Mouse (Mus musculus) frontal cortex, postnatal 14 days (tissue): ENCODE results near the gene Gch1.

ENCODE experiments used
- DNase-seq, 2 experiments: peaks; one replicate each; pipeline ENCODE4 v3.0.0; 2022; ENCODE audit warnings: low spot score in 2 of 2

Gene Gch1

DNA sequence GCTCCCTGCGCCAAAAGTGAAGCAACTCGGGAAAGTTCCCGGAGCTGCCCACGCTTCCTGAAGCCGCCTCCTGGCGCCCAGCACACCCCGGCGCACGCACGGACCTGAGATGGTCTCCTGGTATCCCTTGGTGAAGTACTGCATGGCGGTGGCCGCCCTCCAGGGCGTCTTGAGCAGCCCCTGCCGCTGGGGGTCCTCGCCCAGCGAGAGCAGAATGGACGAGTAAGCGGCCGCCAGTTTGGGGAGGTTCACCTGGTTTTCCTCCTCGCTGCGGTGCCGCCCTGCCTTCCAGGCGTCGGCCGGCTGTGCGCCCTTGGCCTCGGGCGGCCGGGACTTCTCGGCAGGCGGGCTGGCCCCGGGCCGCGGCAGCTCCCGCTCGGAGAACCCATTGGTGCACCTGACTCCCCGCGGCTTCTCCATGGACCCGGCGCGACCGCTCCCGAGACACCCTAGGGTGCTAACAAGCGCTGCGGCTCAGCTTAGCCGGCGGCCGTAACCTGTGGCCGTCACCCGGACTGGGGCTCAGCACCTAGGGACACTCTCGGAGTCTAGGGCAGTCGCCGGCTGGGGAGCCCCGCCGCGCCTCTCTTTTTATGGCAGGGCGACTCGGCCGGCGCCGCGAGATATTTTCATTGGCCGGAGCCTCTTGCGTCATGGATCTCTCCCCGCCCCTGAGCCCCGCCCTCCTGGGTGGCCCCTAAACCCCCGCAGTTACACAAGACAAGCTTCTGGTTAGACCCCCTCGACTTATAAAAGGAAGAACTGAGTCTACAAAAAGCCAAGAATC is at the start of gene Gch1:
Gch1 (minus strand) TSS at position 566 of the 787 bp plus-strand sequence.
- peak; percentile 9 to 62 for DNase-seq

DNA sequence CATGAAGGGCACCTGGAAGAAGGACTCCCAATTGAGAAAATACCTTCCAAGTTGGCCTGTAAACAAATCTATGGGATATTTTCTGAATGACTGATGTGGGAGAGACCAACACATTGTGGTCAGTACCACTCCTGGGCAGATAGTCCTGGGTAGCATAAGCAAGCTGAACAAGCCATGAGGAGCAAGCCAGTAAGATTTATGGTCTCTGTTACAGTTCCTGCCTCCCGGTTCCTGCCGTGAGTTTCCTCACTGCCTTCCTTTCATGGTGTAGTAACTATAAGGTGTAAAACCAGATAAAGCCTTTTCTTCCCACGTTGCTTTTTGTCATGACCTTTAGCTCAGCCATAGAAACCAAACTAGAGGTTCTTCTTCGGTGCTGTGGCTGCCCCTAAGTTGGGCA is 48.1 kb upstream of the Gch1 start:
- DNase-seq, result no peak

DNA sequence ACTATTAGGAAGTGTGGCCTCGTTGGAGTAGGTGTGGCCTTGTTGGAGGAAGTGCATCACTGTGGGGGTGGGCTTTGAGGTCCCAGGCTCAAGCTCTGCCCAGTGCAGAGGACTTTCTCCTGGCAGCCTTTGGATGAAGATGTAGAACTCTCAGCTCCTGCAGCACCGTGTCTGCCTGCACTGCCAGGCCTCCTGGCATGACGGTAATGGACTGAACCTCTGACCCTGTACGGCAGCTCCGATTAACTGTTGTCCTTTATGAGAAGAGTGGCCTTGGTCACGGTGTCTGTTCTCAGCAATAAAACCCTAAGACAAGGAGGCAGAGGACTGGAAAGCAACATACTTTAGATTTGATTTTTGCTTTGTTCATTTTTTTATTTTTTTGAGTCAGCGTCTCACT is 47.3 kb upstream of the Gch1 start:
- no peak for DNase-seq

DNA sequence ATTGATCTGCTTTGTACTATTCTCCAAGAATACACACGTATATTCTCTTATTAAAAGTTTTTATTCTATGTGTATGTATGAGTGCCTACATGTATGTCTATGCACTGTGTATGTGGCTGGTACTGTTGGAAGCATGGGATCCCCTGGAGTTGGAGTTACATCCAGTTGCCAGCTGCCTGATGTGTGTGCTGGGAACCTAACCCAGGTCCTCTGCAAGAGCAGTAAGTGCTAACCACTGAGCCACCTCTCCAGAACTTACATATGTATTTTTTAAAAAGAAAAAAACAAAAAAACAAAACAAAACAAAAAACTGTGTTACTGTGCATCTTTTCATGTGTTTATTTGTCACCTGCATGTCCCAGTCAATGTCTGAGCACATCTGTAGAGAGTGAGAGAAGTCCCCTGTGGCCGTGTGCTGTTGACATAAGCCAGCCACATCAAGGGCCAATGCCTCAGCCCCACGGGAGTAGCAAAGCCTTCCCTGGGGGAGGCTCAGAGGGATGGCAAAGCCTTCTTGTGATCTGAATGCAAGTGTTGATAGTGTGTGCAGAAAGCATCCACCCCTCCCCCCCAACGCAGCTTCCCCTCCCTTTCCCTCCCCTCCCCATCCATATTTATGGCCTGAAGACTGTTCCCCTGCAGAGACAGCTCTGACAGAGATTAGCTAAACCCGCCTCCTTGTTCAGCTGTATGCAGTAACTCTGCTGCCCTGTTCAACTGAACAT is 45.5 kb upstream of the Gch1 start:
- no peak for DNase-seq

DNA sequence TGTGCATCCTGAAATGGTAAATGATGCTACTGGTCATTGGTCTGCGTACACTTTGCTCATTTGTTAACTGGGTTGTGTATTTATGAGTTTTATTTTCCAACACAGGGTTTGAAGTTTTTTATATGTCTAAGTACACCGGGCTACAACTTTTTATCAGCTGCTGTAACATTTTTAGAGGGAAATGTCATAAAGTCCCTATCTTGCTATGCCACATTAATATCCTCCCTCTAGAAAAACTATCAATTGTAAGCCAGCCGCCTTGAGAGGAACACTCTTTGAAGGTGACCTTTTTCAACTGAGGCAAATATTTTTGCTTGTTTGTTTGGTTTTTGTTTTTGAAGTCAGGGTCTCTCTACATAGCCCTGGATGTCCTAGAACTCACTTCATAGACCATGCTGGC is 44.8 kb upstream of the Gch1 start:
- DNase-seq, result no peak

DNA sequence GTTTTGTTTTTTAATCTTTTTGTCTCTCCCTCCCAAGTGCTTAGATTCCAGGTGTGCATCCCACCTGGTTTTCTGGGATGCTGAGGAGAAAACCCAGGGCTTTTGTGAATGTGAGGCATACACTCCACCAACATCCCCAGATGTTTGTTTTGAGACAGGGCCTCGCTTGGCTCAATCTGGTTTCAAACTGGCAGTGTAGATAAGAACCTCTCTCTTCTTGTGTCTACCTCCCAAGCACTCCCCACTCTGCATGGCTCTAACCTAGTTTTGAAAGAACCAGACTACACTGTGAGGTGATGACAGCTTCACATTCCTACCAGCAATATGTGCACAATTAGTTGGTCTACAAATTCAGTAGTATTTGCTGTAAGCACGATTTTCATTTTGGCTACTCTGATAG is 44.4 kb upstream of the Gch1 start:
- DNase-seq, result no peak

DNA sequence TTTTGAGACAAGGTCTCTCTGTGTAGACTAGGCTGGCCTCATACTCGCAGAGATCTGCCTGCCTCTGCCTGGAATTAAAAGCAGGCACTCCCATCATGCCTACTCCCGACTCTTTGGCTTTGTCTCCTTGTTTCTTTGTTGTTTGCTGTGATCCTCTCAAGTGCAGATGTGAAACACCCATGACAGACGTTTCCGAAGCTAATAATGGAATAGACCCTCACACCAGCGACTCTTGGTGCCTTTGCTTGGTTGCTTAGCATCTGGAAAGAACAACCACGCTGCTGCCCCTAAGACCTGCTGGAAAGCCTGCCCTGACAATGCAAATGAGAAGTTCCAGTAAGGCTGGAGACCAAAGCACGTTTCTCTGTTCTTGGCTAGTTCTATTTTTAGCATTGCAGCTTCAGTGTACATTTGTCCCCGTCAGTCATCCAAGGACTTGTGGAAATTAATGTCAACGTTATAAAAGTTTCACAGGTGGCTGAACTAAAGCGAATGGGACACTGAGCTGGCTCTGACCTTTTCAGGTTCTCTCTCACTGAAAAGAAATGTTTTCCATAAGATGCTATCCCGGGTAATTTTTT is 40.7 kb upstream of the Gch1 start:
- no peak for DNase-seq

DNA sequence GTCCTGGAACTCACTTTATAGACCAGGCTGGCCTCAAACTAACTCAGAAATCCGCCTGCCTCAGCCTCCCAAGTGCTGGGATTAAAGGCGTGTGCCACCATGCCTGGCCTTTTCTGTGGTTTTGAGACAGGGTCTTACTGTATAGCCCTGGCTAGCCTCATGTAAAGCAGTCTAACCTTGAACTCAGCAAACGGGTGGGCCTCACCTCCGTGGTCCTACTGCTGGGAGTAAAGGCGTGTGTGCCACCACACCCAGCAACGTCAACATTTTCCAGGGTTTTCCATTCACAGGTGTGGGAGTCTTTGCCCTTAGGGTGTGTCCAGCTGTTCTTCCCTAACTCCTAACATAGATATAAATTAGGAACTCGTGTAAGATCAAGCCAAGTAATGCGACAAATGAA is 36.7 kb upstream of the Gch1 start:
- DNase-seq, result no peak

DNA sequence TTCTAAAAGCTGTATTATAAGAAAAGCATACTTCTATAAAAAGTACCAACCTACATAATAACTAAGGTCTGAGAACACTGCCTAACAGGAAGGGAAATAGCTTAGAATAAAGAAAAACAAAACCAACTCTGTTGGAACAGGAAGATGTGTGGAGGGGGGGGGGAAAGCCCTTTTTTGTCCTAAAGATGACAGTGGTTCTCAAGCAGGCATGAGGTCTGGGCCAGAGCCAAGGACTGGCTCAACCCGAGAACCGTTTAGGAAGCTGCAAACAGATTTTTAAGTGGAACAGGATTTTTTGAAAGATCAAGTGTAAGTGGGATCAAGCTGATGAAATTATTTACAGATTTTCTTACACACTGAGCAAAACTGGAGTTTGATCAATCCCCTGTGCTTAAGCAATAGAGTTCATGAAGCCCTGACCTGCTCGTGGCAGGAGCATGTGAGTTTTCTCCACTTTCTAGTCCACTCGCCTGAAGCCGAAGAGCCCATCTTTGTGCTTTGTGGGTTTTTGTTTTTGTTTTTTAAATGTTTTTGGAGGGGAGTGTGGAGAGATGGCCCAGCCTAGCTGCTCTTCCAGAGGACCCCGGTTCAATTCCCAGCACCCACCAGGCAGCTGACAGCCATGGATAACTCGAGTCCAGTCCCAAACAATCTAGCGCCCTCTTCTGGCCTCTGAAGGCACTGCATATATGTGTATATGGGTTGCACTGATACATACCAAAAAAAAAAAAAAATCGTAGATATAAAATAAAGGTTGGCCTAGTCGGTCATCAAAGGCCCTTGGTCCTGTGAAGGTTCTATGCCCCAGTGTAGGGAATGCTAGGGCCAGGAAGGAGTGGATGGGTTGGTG is 35.5 kb upstream of the Gch1 start:
- DNase-seq, result no peak

DNA sequence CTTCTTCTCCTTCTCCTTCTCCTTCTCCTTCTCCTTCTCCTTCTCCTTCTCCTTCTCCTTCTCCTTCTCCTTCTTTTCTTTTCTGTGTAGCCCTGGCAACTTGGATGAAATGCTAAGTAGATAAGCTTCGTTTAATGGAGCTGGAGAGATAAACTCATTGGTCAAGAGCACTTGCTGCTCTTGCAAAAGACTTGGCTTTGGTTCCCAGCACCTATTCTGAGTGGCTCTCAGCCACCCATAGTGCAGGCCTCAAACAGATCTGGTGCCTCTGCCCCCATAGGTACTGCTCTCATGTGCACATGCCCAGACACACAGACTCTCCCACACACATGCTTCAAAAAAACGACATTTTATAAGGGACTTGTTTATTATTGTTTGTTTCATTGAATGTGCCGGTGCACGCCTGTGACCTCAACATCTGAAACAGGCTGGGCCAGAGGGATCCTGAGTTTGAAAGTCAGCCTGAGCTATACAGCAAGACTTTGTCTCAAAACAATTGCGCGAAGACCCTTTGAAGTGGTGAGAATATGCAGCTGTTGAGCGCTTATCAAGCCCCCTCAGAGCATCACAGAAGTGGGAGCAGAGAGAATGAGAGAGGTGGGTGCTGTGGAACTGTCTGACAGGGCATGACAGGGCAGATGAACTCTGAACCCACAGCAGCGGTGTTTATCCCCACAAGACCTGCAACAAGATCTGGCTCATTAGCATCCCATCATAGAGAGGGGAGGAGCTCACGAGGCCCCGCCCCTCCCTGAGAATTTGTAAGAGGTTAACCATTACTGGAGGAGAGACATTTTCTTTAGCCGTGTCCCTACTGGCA is 33.6 kb upstream of the Gch1 start:
- DNase-seq, result no peak

DNA sequence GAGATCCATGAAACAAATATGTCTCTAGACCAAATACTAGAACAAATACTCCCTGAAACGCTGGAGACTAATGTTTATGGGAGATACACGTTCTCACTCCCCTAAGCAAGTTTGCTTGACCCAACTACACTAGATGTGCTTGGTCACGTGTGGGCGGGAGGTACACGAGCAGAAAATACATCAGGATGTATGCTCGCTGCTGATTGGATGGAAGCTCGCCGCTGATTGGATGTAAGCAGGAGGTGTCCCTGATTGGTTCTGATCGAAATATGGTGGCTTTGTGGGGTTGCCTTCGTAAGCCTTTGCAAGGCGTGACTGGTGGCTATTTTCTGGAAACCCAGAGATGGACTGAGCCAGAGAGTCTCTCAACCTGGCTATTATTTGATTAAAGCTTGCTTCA is 32.4 kb upstream of the Gch1 start:
- no peak for DNase-seq

DNA sequence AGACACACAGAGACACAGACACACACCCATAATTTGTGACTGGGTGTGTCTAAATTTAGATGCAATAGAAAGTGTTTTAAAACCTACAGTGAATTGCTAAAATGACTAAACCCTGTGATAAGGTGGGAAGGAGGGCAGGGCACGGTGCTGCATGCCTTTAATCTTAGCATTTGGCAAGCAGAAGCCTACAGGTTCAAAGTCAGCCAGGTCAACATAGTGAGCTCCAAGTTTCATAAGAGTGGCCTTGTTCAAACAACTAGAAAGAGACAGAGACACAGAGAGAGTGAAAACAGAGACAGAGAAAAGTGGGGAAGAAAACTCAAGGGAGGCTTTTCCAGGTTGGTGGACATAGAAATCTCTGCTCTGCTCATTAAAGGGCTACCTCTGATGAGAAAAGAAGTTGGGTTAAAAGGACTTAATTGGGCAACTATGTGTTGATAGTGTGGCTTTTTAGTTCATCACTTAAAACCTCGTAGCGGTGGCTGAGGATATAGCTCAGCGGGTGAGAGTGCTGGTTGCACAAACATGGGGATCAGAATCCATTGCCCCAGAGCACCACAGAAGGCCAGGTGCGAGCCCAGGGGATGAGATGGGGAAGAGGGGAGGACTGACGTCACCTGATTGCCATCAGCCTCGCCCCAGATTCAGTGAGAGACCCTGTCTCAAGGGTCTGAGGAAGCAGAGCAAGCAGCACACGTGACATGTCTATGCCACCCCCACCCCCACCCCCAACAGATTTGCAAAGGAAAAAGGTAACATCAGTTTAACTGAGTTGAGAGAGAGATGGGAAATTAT is 31.2 kb upstream of the Gch1 start:
- no peak for DNase-seq

DNA sequence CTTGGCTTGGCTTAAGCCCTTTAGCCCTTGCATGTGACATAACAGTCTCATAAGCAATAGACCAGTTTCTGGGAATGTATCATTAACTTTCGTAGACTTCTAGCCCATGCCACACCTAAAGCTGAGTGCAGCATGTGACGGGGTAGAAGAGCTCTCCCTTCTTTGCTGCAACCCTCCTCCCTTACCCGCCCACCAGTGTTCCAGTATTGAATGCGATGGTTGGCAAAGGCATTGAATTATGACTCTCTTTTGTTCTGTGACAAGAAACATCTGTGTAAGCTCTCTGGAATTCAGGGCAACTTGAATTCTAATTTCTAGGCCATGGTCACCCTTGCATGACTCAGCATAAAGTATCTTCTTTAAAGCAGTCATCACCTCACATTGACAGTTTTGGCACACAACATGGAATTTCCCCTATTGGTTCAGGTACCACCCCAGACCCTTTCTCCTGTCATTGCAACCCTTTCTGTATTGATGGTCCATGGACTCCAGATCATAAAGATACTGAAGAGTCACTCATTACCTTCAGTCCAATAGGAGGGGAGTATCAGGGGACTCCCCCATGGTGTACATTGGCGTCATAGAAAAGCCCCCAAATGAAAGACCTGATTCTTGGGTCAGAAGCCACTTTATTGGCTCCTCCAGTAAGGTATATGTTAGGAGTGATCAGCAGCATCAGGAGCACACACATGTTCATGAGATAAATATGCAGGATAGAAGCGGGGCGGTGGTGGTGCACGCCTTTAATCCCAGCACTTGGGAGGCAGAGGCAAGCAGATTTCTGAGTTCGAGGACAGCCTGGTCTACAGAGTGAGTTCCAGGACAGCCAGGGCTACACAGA is 29.8 kb upstream of the Gch1 start:
- no peak for DNase-seq

DNA sequence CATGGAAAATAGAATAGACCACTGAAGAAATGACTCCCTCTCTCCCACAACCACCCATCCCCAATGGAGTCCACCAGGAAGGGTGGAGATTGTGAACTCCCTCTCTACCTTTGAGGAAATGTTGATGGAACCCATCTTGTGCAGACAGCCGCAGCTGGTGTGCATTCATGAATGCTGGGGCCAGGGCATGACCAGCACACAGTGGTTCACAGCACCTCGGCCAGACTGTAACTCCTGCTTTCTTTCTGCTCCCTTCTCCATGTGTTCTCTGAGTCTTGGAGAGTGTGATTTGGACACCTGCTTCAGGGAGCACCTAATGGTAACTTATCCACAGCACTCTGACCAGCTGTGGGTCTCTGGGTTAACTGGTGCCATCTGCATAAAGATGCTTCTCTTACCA is 27.3 kb upstream of the Gch1 start:
- DNase-seq, result no peak

DNA sequence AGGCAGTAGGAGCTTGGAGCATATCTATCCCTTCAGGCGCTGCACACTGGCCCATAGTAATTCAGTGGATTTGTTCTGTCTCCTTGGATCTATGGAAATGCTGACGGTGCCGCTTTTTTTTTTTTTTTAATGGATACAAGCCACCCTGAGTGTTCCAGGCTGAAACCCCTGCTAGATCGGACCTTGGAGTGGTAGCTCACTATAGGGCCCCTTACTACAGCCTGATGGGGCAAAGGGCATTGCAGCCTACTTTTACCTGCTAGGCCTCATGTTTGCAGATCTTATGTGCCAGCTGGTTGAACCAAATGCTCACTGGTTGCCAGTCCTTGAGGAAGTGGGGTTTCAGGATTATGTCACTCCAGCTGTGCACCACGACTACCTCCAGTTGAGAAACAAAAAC is 25.2 kb upstream of the Gch1 start:
- no peak for DNase-seq

DNA sequence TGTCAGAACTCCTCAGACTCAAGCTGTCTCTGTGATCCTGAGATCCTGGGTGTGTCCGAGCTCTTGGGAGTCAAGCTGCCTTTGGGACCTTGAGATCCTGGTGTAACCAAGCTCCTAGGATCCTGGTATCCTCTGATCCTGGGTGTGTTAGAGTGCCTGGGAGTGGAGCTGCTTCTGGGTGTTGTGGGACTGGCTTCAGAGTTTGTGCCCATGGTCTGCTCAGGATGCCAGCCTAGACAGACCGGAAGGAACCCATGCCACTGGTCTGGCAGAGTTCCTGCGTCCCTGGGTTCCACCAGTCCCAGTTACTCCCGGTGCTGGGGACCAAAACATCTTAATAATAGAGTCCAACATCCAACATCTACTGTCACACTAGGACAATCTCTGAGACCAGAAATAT is 24.1 kb upstream of the Gch1 start:
- DNase-seq, result no peak

DNA sequence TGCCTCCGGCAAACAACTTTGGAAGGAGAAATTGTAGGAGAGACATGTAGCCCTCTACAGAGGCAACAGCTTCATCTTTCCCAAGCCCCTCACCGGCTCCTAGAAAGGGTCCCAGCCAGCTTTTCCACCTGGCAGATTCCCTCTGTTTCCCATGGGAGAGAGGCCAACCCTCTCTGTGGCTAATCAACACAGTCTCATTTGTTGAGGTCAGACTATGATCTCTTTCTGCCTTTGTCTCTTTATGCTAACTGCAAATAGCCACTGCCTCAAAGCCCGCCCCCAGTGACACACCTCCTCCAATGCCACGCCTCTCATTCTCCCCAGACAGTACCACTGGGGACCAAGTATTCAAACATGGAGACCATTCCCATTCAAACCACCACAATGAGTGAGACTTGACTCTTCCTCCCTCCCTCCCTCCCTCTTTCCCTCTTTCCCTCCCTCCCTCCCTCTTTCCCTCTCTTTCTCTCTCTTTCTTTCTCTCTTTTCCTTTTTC is 20.5 kb upstream of the Gch1 start:
- DNase-seq, result no peak

DNA sequence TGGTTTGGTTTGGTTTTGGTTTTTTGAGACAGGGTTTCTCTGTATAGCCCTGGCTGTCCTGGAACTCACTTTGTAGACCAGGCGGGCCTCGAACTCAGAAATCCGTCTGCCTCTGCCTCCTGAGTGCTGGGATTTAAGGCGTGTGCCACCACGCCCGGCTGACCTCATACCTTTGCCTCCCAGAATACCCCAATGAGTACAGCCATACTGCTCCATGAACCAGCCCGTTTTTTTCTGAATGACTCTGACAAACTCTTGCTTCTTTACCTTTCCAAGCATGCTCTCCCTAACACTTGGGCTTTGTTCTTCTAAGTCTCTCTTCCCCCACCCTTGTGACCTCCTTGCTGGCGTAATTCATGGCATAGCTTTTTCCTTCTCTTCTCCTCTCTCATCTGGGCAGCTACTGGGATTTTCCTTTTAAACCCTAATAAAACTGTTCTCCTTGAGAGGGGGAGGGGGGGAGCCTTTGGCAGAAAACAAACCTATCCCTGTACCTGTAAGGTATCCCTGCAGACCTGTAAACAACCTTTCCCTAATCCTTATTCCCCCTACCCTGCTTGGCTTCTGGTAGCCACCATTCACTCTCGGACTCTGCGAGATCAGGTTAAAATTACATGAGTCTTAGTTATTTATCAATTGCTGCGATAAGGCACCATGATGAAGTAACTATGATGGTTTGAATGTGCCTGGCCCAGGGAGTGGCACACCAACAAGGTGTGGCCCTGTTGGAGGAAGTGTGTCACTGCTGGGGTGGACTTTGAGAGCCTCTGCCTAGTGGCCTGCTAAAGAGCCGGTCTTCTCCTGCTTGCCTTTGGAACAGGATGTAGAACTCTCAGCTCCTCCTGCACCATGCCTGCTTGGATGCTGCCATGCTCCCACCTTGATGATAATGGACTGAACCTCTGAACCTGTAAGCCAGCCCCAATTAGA is 19.6 kb upstream of the Gch1 start:
- no peak for DNase-seq
